Mouse (Mus musculus) thymus, adult 2 months (tissue): ENCODE results near the gene Cdk13. TPM values are rescaled to one million over a fixed set of nuclear protein-coding genes. Genes with fewer than 3 reads are reported as not detected.

ENCODE experiments used
- DNase-seq: peaks from one replicate; pipeline ENCODE4 v3.0.0; 2021
- H3K27ac ChIP-seq: fragments of 200-500 bp; 2 replicates; pipeline ENCODE4 v1.5.1; 2012; ENCODE audit warnings: low read length, control low read depth; ENCODE audit not compliant: control insufficient read depth, insufficient read depth
- H3K27me3 ChIP-seq: fragments of 200-500 bp; 2 replicates; pipeline ENCODE4 v1.6.1; 2012; ENCODE audit warnings: mild to moderate bottlenecking, low read length, moderate library complexity, mixed read lengths; ENCODE audit not compliant: control insufficient read depth, insufficient read depth
- H3K36me3 ChIP-seq: fragments of 200-500 bp; 2 replicates; pipeline ENCODE4 v1.6.1; 2012; ENCODE audit warnings: mild to moderate bottlenecking, low read length, moderate library complexity; ENCODE audit not compliant: control insufficient read depth, insufficient read depth
- H3K4me1 ChIP-seq: fragments of 200-500 bp; replicated peaks from 2 replicates; pipeline ENCODE4 v1.6.1; 2012; ENCODE audit warnings: low read length; ENCODE audit not compliant: control insufficient read depth, insufficient read depth
- H3K4me3 ChIP-seq: fragments of 200-500 bp; 2 replicates; pipeline ENCODE4 v1.5.1; 2012; ENCODE audit warnings: mild to moderate bottlenecking, low read length, control low read depth, moderate library complexity; ENCODE audit not compliant: control insufficient read depth, insufficient read depth
- CTCF ChIP-seq: fragments of 200-500 bp; IDR thresholded peaks from 2 replicates; pipeline ENCODE4 v1.5.1; 2012; ENCODE audit warnings: mild to moderate bottlenecking, control low read depth, low read length, moderate library complexity, borderline replicate concordance; ENCODE audit not compliant: control insufficient read depth, poor library complexity, insufficient read depth; ENCODE audit errors: extremely low read depth
- POLR2A ChIP-seq: fragments of 200-500 bp; IDR thresholded peaks from 2 replicates; pipeline ENCODE4 v1.6.1; 2012; ENCODE audit warnings: mild to moderate bottlenecking, low read length, control low read depth, moderate library complexity; ENCODE audit not compliant: control insufficient read depth, poor library complexity, insufficient read depth; ENCODE audit errors: extremely low read depth
- WGBS: fragments of 180-500 bp; shearing (Covaris S2); methylation state at CpG from one replicate; pipeline ENCODE4 v1.1.7; 2018; 5-methylcytosine and 5-hydroxymethylcytosine counted together
- polyA plus RNA-seq: library from polyadenylated mRNA; depleted of rRNA; stranded (reverse); fragments of >200 nt; gene quantifications from 2 replicates; pipeline ENCODE4 v1.2.3, GENCODE M21; 2012; rRNA removed

The Cdk13 gene
- polyA plus RNA-seq, 1 experiment, result 90.7 TPM

DNA sequence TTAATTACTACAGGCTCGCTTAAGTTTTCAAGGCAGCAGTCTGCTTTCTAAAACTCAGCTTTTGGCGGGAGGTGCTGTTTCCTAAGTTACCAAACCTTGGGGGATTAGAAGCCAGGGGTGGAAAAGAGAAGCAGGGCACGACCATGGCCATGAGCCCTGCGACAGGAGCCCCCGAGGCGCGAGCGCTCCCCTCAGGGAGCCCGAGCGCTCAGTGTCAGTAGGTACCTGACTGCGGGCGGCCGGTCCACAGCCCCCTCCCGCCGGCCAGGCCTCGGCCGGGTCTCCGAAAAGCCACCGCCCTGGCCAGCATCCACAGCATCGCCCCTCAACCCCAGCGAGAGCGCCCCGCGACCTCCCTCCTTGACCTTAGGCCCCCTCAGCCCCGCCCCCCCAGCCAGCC, 110.5 kb downstream of the Cdk13 start:
- H3K4me1 ChIP-seq, result no peaks in the 10 kb centered on the region
- 0 out of 2 replicates have a peak, but pooled peaks cover 3% of the 10 kb centered on the region for H3K36me3 ChIP-seq
- no peak for DNase-seq
- H3K27me3 ChIP-seq, result no peaks in the 10 kb centered on the region
- WGBS, result 1% methylated on average over 23 of the region's 25 CpGs
- no peak for TF ChIP-seq POLR2A
- TF ChIP-seq CTCF, result no peak
- peak overlapping the region; percentile 61 for H3K4me3 ChIP-seq
- peak overlapping the region; percentile 8; the same call in 1 of the 2 replicates for H3K27ac ChIP-seq

DNA sequence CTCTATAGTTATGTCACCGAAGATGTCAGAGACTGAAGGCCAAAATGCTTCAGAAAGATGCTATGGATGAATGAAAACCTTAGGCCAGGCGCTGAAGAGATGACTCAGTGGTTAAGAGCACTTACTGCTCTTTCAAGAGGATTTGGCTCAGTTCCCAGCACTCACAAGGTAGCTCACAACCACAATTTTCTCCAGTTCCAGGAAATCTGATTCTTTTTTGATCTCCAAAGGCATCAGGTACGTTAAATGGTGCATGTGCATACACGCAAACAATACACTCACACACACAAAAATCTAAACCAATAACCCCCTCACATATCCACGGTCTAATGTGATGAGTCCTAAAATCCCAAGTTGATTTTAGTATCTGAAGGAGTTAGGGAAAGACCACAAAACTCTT, 111.1 kb downstream of the Cdk13 start:
- Histone ChIP-seq H3K4me1 (no peaks in the 10 kb centered on the region), H3K27me3 (no peaks in the 10 kb centered on the region), H3K36me3 (0 out of 2 replicates have a peak, but pooled peaks cover 3% of the 10 kb centered on the region), H3K4me3 (no peak overlapping the region), H3K27ac (no peak overlapping the region)
- 21% methylated on average over 5 of the region's 5 CpGs for WGBS
- TF ChIP-seq POLR2A (no peak), CTCF (no peak)
- DNase-seq, result no peak

DNA sequence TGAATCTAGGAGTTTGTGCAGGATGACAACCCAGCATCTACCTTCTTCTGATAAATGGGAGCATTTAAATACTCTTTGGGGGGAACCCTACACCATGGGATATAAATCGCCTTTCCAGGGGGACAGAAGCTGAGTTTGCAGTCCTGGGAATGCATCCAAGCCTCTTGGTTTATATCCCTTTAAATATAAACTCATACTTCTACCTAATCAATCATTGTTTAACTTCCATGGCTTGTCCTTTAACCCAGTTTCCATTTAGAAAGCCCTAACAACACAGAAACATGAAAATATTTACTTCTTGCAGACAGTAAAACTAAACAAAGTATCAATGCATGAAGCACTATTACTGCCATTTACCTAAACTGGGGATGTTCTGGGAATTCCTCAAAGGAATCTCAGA, 113.5 kb downstream of the Cdk13 start:
- no peak for TF ChIP-seq CTCF
- no peak for TF ChIP-seq POLR2A
- no peaks in the 10 kb centered on the region for H3K36me3 ChIP-seq
- no peak for DNase-seq
- H3K4me1 ChIP-seq, result no peaks in the 10 kb centered on the region
- no peaks in the 10 kb centered on the region for H3K27me3 ChIP-seq
- no peak overlapping the region for H3K4me3 ChIP-seq
- H3K27ac ChIP-seq, result no peak overlapping the region
- 91% methylated on average over 1 of the region's 1 CpGs for WGBS

DNA sequence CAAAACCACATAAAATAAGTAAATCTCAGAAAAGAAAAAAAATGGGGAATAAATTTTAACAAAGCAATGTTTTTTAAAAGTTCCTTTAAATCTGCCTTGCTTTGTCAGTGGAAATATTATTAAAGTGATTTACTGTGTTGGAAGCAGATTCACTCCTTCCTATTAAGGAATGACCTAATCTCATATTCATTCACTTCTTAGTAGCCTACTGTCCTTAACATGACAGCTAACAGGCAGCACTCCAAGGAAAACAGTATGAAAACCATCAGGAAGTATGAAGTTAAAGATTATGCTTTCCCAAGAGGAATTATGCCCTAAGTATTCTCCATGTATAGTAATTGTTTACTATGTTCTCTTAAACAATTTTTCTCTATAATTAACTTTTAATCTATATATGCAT, 114.2 kb downstream of the Cdk13 start:
- H3K4me1 ChIP-seq, result no peaks in the 10 kb centered on the region
- H3K36me3 ChIP-seq, result no peaks in the 10 kb centered on the region
- DNase-seq, result no peak
- TF ChIP-seq CTCF (no peak), POLR2A (no peak)
- H3K4me3 ChIP-seq, result no peak overlapping the region
- no peaks in the 10 kb centered on the region for H3K27me3 ChIP-seq
- H3K27ac ChIP-seq, result no peak overlapping the region

DNA sequence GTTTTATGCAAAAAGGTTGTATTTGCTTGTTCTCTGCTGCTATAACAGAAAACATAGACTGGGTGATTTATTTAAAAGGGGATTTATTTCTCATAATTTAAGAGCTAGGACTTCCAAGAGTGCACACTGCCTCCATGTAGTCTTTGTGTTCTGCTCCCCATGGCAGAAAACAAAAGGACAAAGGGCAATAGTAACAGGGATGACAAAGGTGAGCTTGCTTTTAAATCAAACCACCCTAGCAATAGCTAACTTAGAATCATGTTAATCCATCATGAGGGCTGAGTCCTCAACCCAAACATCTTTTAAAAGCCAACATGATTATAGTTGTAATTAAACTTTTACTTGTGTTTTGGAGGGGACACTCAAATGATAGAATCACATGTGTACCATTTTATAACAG, 115.4 kb downstream of the Cdk13 start:
- no peaks in the 10 kb centered on the region for H3K36me3 ChIP-seq
- TF ChIP-seq POLR2A (no peak), CTCF (no peak)
- no peak overlapping the region for H3K27ac ChIP-seq
- no peak overlapping the region for H3K4me3 ChIP-seq
- H3K27me3 ChIP-seq, result no peaks in the 10 kb centered on the region
- H3K4me1 ChIP-seq, result no peaks in the 10 kb centered on the region
- DNase-seq, result no peak

DNA sequence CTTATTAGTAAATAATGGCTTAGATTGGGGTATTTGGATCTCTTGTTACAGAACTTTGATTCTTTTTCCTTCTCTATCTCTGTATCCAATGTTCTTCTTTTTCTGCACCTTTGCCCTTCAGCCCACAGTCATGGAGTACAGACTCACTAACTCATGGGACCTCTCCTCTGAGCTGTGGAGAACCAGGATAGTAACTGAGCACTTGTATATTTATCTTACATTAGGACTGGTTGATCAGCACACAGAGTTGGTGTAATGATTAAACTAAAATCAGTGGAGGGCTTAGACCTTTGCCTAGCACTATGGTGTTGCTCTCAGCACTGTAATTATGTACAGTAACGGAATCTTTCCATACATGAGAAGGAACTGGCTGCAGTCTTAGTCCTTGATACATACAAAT, 133.8 kb downstream of the Cdk13 start:
- Histone ChIP-seq H3K4me3 (no peak overlapping the region), H3K27me3 (no peaks in the 10 kb centered on the region), H3K36me3 (no peaks in the 10 kb centered on the region), H3K27ac (no peak overlapping the region), H3K4me1 (no peaks in the 10 kb centered on the region)
- TF ChIP-seq CTCF, result no peak
- TF ChIP-seq POLR2A, result no peak
- no peak for DNase-seq
- WGBS, result 96% methylated on average over 1 of the region's 1 CpGs

DNA sequence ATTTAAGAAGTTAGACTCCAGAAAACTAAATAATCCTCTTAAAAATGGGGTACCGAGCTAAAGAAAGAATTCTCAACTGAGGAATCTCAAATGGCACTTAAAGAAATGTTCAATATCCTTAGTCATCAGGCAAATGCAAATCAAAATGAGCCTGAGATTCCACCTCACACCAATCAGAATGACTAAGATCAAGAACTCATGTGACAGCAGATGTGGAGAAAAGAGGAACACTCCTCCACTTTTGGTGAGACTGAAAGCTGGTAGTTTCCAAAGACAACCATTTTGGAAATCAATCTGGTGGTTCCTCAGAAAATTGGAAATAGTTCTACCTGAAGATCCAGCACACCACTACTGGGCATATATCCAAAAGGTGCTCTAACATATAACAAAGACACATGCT, 137.5 kb downstream of the Cdk13 start:
- TF ChIP-seq POLR2A (no peak), CTCF (no peak)
- Histone ChIP-seq H3K4me1 (no peaks in the 10 kb centered on the region), H3K36me3 (no peaks in the 10 kb centered on the region), H3K4me3 (no peak overlapping the region), H3K27me3 (no peaks in the 10 kb centered on the region), H3K27ac (no peak overlapping the region)
- no peak for DNase-seq
- WGBS, result 98% methylated on average over 1 of the region's 1 CpGs

Other genes starting within 250 kb of the Cdk13 start
- 33.9 and 41.3 TPM in 2 replicates for gene Mplkip, start 109.9 kb downstream of the Cdk13 start, polyA plus RNA-seq
- 0.50 and 1.00 TPM in 2 replicates for gene Sugct, start 109.5 kb downstream of the Cdk13 start, polyA plus RNA-seq
- gene Rala, start 139.1 kb upstream of the Cdk13 start, polyA plus RNA-seq, result 14.5 and 16.7 TPM in 2 replicates
- 6.6 and 7.3 TPM in 2 replicates for gene Yae1d1, start 188.3 kb upstream of the Cdk13 start, polyA plus RNA-seq